Mouse (Mus musculus) hematopoietic stem cell, adult 5-6 weeks (primary cell): ENCODE data around the gene 2210011C24Rik. TPM values are rescaled to one million over a fixed set of nuclear protein-coding genes. Genes with fewer than 3 reads are reported as not detected.

ENCODE experiments used
- ATAC-seq, 2 experiments: fragments of 125-278 bp in 1 of 2; replicated peaks in 1 of 2; 2 replicates each; pipeline ENCODE4 v1.8.0; 2016 to 2017; ENCODE audit warnings: inconsistent platforms in 2 of 2, mild to moderate bottlenecking in 2 of 2, moderate number of reproducible peaks in 2 of 2, low read depth in 1 of 2, moderate TSS enrichment in 1 of 2; ENCODE audit not compliant: low FRiP score in 2 of 2, poor library complexity in 2 of 2, severe bottlenecking in 2 of 2, insufficient read depth in 1 of 2, low TSS enrichment in 1 of 2
- total RNA-seq: library from RNA; stranded (forward); fragments of 172-1452, 232-1000 nt; gene quantifications from 2 replicates; pipeline ENCODE4 v1.2.3, GENCODE M21; 2017

2210011C24Rik gene
- total RNA-seq, 1 experiment from 2014 or later, result not detected

- no peak for ATAC-seq
Measured at GRCm38 (mm10) chr8:83976779-83977350, 35.1 kb downstream of the 2210011C24Rik start.

- ATAC-seq, result no peak
Measured at GRCm38 (mm10) chr8:83976101-83976630, 35.8 kb downstream of the 2210011C24Rik start.

- ATAC-seq, result no peak
Measured at GRCm38 (mm10) chr8:83974521-83974920, 37.5 kb downstream of the 2210011C24Rik start.

DNA sequence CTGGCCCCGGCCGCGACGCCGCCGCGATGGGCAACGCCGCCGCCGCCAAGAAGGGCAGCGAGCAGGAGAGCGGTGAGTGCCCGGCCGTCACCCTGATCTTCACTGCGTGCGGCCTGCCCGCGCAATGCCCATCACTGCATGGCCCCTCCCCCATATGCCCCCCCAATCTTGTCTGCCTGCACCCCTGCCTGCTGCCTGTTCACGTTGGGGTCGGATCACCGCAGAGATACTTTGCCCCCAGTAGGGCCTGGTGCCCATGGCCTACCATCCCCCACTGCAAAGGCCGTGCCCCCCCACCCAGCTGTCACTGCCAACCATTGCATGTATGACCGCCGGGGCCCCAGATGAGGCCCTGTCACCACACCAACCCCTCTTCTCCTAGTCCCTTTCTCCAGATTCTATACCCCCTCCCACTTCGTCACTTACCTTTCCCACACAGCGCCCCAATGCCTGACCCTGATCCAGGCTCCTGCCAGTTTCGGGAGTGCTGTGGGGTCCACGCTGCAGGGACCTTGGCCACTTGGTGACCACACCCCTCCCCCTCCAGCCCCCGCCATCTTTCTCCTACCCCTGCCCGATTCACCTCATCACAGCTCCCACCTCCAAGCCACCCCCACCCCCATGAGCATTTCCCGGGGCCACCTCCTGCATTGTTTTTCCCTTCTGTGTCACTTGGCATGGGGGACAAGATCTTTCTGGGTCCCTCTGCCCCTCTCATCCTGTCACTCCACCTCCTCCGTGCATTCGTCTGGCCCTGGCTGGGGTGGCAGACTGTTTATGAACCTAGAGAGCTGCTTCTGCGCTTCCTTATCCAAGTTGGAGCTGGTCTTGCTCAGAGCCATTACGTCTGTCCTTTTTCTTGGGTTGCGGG lies 38.6 kb downstream of the 2210011C24Rik start:
- ATAC-seq, result no peak

DNA sequence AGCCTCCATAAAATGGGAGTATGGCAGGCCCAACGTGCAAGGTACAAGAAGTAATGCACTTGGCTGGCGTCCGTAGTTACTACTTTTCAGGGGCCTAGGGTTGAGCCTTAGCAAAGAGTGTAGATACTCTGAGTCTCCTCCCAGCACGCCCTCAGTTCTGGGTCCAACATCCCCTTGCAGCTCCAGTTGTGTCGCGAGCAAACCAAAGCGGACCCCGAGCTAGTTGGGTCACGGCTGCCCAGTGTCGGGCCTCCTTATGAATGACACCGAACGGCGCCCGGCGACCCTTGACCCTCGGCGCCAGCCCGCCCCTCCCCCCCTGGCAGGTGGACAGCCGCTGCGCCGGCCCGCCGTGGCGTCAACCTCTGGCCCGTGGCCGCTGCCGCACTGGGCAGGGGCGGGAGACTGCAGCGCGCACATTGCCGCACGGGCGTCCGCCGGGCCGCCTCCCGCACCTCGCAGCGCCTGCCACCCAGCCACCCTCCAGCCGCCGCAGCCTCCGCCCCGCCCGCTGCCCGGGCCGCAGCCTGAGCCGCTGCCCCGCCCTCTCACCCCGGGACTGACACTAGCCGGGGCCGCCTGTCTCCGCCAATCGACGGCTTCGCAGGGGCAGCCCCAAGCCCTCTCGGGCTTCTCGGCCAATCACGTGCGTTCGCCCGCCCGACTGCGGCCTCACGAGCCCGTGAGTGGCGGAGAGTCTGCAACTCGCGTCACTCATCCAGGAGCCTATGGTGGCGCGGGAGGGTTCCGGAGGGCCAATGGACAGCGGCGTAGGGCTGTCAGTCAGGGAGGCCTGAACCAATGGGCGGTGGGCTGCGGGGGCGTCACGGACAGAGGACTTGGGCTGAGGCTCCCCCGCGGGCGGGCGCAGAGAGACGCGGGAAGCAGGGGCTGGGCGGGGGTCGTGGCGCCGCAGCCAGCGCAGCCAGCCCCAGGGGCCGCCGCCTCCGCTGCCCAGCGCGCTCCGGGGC lies 39.5 kb downstream of the 2210011C24Rik start, which contains the start of gene Prkaca:
Gene Prkaca (plus strand): TSS at position 844 of the 971 bp plus-strand sequence.
- peak; percentile 99 for ATAC-seq

- no peak for ATAC-seq
Measured at GRCm38 (mm10) chr8:83971661-83972060, 40.3 kb downstream of the 2210011C24Rik start.

GRCm38 (mm10) chr8:83971121-83971520 lies 40.9 kb downstream of the 2210011C24Rik start:
- no peak for ATAC-seq

- ATAC-seq, result no peak
Measured at GRCm38 (mm10) chr8:83967701-83968100, 44.3 kb downstream of the 2210011C24Rik start.

- ATAC-seq, result no peak
Measured at GRCm38 (mm10) chr8:83964015-83964765, 47.8 kb downstream of the 2210011C24Rik start.

Other genes starting within 250 kb of the 2210011C24Rik start
- 4.2 and 5.0 TPM in 2 replicates for gene Adgrl1, start 112.1 kb downstream of the 2210011C24Rik start, total RNA-seq
- 0.30 TPM in 1 of 2 replicates, not detected in the other for gene Gm10644, start 57.0 kb downstream of the 2210011C24Rik start, total RNA-seq
- 22.3 and 22.5 TPM in 2 replicates for gene Asf1b, start 56.7 kb downstream of the 2210011C24Rik start, total RNA-seq
- 24.0 and 27.6 TPM in 2 replicates for gene Prkaca, start 39.2 kb downstream of the 2210011C24Rik start, total RNA-seq
- gene Samd1, start 14.5 kb downstream of the 2210011C24Rik start, total RNA-seq, result 52.8 and 53.4 TPM in 2 replicates
- 0.31 and 1.1 TPM in 2 replicates for gene 1700067K01Rik, start 10.7 kb downstream of the 2210011C24Rik start, total RNA-seq
- gene Palm3, start 9.3 kb upstream of the 2210011C24Rik start, total RNA-seq, result 0.31 TPM in 1 of 2 replicates, not detected in the other
- 14.8 and 19.4 TPM in 2 replicates for gene Il27ra, start 30.4 kb upstream of the 2210011C24Rik start, total RNA-seq
- gene Rln3, start 32.8 kb upstream of the 2210011C24Rik start, total RNA-seq, result not detected in 2 replicates
- gene Gm10643, start 53.0 kb upstream of the 2210011C24Rik start, total RNA-seq, result 2.5 and 3.6 TPM in 2 replicates
- gene Rfx1, start 54.7 kb upstream of the 2210011C24Rik start, total RNA-seq, result 2.3 and 5.3 TPM in 2 replicates
- 21.0 and 23.1 TPM in 2 replicates for gene Dcaf15, start 92.6 kb upstream of the 2210011C24Rik start, total RNA-seq
- gene Podnl1, start 113.8 kb upstream of the 2210011C24Rik start, total RNA-seq, result 1.4 and 2.7 TPM in 2 replicates
- 5.8 and 7.0 TPM in 2 replicates for gene Cc2d1a, start 135.8 kb upstream of the 2210011C24Rik start, total RNA-seq
- gene 4930432K21Rik, start 135.9 kb upstream of the 2210011C24Rik start, total RNA-seq, result 2.7 and 3.8 TPM in 2 replicates
- not detected in 2 replicates for gene Nanos3, start 173.0 kb upstream of the 2210011C24Rik start, total RNA-seq
- 6.8 and 13.4 TPM in 2 replicates for gene Zswim4, start 224.9 kb upstream of the 2210011C24Rik start, total RNA-seq
- 68.7 and 88.1 TPM in 2 replicates for gene D8Ertd738e, start 237.5 kb upstream of the 2210011C24Rik start, total RNA-seq
- gene Mri1, start 245.2 kb upstream of the 2210011C24Rik start, total RNA-seq, result 12.5 and 16.5 TPM in 2 replicates